Mouse (Mus musculus) liver, adult 2 months (tissue): Measurements from ENCODE around the gene Hck.

ENCODE experiments used
- CTCF ChIP-seq: fragments of 200-500 bp; IDR thresholded peaks from 2 replicates; pipeline ENCODE4 v1.5.1; 2011; ENCODE audit warnings: low read depth, low read length, control low read depth
- POLR2A ChIP-seq: fragments of 200-500 bp; IDR thresholded peaks from 2 replicates; pipeline ENCODE4 v1.6.1; 2011; ENCODE audit warnings: low read length, control low read depth; ENCODE audit not compliant: insufficient read depth; ENCODE audit errors: extremely low read depth

GRCm38 (mm10) chr2:153089316-153089715, 19.0 kb upstream of the Hck start:
- TF ChIP-seq CTCF (no peak), POLR2A (no peak)
